Mouse (Mus musculus) T-helper 17 cell (primary cell): Measurements from ENCODE around the gene Senp3.
"Not testable (repeated sequence)": the region's sequence is repeated elsewhere in the genome, so short reads cannot be mapped to it uniquely, and the experiment has no call there.

ENCODE experiments used
- in situ Hi-C, 2 experiments: fragments of 300-600 bp; cut with MboI, MseI; formaldehyde crosslinking; loops; 1 replicate in 1 of 2; 2 replicates in 1 of 2; pipeline ENCODE4 v1.15.1; 2025; ENCODE audit warnings: high pct_unique_total_duplicates in 2 of 2

The Senp3 gene

GRCm38 (mm10) chr11:69656065-69656455 is 25.8 kb downstream of the Senp3 start:
- in situ Hi-C loops, result no loop called here

- in situ Hi-C loops, result no loop called here
These were observed 26.4 kb downstream of the Senp3 start, which contains the start of gene Sox15 for GRCm38 (mm10) chr11:69655264-69656064. Gene Sox15 (plus strand): TSS chr11:69655314.

GRCm38 (mm10) chr11:69654760-69655159 is 27.1 kb downstream of the Senp3 start:
- in situ Hi-C loops, result no loop called here

- in situ Hi-C loops, result no loop called here
These were observed 28.5 kb downstream of the Senp3 start for GRCm38 (mm10) chr11:69653399-69653798.

GRCm38 (mm10) chr11:69645860-69646259 is 36.0 kb downstream of the Senp3 start:
- in situ Hi-C loops, result loop anchor here in 1 of 2 experiments (25.0 kb wide), 1 partner anchor 1341 kb away; the partner anchor contains the start of gene C1qbp

DNA sequence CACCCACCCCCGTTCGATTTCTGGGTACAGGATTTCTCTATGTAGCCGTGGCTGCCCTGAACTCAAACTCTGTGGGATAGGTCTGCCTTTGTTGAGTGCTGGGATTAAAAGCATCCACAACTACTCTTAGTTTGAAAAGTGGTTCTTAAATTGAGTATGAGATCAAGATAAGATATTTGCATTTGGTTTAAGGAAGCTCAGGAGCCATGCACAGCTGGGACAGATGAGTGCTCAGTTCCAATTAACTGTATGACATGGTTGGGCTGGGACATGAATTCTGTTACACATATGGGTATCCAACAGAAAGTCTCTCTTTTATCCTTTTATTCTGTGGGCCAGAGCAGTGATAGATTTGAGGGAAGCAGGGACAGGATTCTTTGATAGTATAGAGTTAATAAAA is 46.4 kb downstream of the Senp3 start:
- in situ Hi-C loops, result loop anchor here in 1 of 2 experiments (25.0 kb wide), 1 partner anchor 1352 kb away; the partner anchor contains the start of gene C1qbp

DNA sequence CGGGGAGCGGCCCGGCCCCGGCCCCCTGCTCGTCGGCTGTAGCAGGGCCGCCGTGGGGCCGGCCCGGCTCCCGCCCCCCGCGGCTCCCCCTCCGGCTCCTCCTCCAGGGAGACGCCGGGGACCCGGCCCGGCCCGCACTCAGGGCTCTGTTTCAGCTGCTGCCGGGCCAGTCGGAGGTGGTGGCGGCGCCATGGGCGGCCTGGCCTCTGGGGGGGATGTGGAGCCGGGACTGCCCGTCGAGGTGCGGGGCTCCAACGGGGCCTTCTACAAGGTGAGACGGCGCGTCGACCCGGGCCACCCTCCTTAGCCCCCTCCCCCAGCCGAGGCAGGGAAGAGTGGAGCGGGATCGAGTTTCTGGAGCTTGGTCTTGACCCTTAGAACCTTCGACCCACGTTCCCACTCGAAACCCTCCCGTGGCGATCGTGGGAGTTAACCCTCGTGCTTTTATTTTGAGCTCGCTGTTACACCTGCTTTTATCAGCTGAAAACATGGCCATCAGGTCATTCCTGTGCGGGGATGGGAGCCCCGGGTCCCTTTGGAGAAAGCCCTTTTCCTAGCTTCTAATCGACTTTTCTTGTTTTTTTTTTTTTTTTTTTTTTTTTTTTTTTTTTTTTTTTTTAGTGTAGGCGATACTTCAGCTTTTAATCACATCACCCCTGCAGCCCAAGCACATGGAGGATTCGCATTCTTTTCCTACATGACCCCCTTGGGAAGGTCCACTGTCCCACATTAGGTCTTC is 48.6 kb downstream of the Senp3 start:
- in situ Hi-C loops, result loop anchor here in 1 of 2 experiments (25.0 kb wide), 1 partner anchor 1354 kb away; the partner anchor contains the start of gene C1qbp

- in situ Hi-C loops, result loop anchor here in 1 of 2 experiments (25.0 kb wide), 1 partner anchor 1355 kb away; the partner anchor contains the start of gene C1qbp
These were observed 49.4 kb downstream of the Senp3 start, which contains the start of gene Fxr2 for GRCm38 (mm10) chr11:69632284-69633089. Gene Fxr2 (plus strand): TSS chr11:69632990.

DNA sequence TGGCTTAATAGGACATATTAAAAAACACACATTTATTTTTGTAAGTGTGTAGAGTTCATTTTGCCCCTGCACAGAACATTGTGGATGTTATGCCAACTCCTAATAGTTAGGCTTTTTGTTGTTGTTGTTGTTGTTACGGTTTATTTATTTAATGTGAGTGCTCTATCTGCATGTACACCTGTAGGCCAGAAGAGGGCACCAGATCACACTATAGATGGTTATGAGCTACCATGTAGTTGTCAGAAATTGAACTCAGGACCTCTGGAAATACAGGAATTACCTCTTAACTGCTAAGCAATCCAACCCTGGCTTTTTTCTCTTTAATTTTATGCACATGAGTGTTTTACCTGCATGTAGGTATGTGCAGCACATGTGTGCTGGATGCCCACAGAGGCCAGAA is 52.1 kb downstream of the Senp3 start:
- in situ Hi-C loops, result loop anchor here in 1 of 2 experiments (25.0 kb wide), 1 partner anchor 1357 kb away; the partner anchor contains the start of gene C1qbp

DNA sequence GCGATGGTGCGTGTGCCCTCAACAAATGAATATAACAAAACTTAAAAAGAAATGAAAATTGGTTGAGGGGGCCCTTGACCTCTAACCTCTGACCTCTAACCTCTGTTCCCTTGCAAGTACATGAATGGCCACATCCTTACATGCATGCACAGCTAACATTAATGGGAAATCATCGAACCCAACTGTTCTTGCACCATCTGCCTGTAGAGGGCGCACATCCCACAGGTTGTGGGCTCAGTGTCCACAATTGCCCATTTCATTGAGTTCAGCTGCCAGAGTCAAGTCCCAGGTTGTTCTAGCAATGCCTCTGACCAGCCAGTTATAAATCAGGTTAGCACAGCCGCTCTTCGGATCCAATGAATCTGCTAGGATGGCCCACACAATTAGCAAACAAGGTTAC is 53.6 kb downstream of the Senp3 start:
- in situ Hi-C loops, result loop anchor here in 1 of 2 experiments (25.0 kb wide), 1 partner anchor 1359 kb away; the partner anchor contains the start of gene C1qbp

- in situ Hi-C loops, result not testable (repeated sequence)
These were observed 57.5 kb downstream of the Senp3 start for GRCm38 (mm10) chr11:69624339-69624738.
